Mouse (Mus musculus) bone marrow macrophage, adult 2 months (primary cell): ENCODE data around the gene Sgcg.

Source experiments
- CTCF ChIP-seq: IDR thresholded peaks from 2 replicates; pipeline ENCODE4 v1.5.1; 2012; ENCODE audit warnings: low read depth, mild to moderate bottlenecking, low read length, moderate library complexity
- POLR2A ChIP-seq: IDR thresholded peaks from 2 replicates; pipeline ENCODE4 v1.6.1; 2012; ENCODE audit warnings: mild to moderate bottlenecking, low read depth, low read length, borderline replicate concordance

DNA sequence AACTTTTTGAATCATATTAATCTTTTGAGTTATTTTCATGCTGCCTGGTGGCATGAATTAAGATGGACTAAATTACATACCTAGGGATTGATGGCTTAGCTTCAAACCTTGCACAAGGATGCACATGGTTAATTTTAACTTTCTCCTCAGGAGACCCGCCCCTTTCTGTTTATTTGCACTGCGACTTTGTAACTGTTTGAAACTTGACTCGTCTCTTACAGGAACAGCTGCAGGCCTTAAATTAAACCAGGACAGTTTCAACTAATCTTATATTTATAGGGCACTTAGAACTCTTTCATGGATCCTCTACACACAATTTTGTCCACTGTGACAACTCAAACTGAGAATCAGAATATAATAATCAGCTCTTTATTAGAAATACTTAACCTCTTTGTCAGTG, 794 bp upstream of the Sgcg start:
- TF ChIP-seq CTCF (no peak), POLR2A (no peak)
